Mouse (Mus musculus): ENCODE measurements at regions not wholly inside any gene's neighbourhood (a gene's known extent, or its start where the extent isn't known, plus 50 kb on each side); places are given as distances from the start of the nearest gene placed in this dataset.
A peak's percentile ranks its signal among the peaks of the same experiment; 100 is the strongest.

DNA sequence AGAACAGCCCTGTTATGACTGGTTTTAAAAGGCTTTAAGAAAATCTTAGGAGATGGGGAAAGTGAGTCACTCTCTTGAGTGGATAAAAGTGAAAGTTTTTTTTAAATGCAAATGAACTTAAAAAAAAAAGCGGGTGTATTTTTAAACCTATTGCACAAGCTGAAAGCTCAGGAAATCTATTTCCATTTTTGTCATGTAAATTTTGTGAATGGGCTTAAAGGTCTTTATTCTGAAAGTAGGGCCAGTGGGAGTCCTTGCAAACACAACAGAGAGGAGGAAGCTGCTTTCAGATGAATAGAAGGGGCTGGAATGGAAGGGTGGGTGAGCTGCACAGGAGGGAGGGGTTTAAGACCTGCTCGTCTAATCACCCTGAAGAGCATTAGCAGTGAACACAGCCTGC is 62.9 kb downstream of the Fam84a start:
- no peak for DNase-seq

DNA sequence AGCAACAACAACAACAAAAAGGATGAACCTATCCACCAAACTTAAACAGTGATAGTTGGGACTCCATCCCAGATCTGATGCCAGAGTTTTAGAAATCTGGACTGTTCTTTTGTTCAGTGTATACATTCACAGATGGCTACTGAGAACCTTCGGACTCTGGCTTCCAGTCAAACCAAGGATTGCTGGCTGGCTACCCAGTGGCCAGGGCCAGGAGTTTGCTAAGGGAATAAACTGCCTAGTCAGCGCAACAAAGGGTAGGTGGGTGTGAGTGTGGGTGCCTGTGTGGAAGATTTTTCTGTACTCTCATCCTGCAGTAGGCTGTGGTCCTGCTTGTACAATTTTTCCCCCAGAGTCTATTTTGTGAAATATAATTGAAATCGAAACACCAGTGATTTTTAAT is 69.1 kb downstream of the Fam84a start:
- DNase-seq: peak; percentile 33 to 45

DNA sequence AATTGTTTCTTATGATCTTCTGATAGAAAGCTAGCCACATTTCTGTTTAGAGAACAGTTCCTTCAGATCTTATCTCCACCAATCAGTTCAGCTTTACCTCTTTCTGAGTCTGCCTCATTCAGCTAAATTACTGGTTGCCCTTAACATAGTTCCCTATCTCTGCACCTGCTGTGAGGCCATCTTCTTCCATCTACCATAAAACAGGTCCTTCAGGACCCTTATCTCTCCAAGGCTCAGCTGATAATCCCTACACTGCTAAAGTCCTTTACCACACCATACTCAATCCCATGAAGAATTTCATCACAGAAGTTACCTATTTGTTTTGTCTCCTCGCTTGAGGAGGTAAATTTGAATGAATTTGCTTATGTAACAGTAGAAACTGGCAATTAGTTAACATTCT is 72.0 kb downstream of the Fam84a start:
- DNase-seq: no peak

DNA sequence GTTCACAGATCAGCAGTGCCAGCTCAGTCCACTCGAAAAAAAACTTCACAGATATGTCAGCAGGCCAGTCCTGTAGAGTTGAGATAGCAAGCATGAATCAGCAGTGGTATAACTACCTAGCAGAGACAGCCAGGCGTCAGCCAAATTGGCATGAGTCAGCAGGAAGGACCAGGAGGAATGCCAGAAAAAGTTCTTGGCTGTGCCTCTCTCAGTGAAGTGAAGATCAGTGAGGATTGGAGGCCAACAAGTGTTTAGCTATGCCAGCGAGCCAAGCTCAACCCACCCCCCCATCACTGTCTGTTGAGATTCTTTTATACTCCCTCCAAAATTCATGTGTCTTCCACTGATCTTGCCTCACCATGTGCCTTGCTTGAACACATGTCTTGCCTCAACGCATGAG is 82.8 kb downstream of the Fam84a start:
- DNase-seq: no peak

DNA sequence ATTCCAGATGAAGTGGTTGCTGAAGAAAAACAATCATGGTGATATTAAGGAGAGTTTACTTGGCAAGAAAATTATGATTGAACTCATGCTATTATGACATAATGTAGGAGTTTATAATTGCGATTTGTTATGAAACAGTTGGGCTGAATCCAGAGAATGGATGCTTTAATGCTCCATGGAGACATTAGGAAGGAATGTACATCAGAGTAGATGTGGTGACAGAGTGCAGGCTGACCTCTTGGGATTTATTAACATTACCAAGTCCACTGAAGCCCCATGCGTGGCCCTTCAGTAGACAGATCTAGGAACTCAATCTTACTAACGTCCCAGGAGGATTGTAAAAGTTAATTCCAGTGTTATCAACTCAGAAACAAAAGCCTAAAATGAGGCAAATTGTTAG is 86.5 kb downstream of the Fam84a start:
- DNase-seq: no peak

DNA sequence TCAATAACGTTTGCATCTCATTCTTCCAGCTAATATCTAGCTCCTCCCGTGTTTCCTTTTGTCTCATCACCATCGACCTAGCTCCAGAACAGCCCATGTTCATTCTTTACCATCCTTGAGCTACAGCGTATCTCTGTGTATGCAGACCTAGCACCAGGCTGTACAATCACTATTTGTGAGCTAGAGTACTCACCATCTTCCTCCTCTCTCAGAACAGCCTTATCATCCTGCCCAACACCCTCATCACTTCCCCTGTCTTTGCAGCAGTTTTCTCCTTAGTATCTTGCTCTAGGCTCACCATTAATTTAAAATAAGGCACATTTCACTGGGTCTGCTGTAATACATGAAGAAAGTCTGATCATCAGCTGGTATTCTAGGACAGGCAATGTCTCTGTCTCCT is 88.6 kb downstream of the Fam84a start:
- no peak for DNase-seq

DNA sequence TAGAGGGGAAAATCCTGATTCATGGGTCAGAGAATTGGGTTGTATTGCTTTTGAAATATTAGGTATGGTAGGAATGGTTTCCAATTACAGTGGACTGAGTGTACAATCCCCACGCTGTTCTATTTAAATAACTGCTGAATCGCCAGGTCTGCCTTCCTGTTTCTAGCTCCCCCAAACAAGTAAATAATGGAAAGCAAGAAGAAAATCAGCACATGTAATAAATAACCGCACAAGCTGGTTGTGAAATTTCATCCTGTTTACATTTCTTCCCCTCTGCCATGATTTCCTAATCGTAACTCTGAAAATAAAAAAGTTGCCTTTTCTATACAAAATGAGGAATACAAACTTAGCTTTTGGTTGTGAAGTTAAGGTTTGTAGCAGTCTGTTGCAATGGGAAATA is 95.7 kb downstream of the Fam84a start:
- DNase-seq: no peak

DNA sequence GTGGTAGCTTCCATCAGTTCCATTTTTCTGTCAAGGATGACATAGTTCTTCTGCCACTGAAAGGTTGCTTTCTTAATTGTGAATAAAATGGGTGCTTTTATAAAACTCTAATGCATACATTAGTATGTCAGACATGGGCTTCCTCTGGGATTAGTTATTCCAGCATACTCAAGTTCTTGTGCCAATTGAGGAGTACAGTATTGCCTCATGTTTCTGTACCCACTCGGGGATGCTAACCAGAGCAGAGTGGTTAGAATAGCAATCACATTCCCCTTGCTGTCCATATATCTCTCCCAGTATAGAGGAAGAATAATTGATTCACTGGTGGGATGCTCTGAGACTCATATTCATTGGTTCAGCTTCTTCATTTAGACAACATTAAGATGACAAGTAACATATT is 119.5 kb downstream of the Fam84a start:
- DNase-seq: no peak

DNA sequence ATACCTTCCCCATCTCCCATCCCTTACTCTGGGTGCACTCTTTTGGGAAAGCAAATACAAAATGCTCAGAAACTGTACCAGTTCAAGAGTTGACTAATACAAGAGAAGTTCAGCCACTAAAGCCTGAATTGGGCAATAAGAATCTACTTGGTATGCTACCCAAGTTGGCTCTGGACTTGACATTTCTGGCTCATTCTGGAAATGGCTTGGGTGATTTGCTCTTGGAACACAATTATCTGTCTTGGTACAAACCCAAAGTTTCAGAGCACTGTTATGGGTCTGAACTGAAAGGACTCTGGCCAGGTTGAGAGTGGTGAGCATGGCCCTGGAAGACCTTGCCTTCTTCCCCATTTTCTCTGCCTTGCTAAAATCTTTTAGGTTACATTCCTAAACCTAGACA is 136.6 kb downstream of the Fam84a start:
- DNase-seq: no peak

DNA sequence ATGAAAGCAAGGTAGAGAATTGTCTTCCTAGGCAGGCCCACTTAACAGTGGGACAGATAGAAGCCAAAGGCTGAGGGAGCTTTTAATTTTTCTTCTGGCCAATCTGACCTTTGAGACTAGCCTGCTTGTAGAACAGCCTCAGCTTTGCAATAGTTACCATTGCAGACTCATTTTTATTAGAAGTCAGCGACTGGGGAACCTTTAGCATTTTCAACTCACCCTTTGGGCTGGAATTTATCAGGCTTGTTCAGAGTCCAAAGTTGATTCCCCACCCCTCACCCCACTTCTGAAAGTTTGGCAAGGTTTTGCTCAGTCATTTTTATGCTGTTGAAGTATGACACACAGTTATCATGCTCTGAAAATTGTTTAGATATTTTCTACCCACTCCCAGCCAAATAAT is 145.9 kb downstream of the Fam84a start:
- no peak for DNase-seq

DNA sequence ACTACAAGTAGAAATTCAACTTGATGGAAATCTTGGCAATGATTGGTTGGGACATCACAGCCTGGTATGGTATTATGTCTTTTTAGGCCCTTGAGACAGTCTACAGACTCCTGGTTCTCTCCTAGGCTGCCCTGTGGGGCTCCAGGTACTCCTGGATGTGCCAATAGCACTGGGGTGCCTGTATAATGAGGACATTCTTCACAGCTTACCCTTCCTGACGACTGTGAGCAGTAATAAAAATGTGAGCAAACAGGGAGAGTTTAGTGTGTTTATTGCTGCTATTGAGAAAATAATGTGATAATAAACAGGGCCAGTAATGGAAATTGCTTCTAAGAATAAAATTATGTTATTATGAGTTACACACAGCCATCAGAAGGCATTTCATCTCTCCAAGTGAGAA is 150.2 kb downstream of the Fam84a start:
- DNase-seq: no peak

DNA sequence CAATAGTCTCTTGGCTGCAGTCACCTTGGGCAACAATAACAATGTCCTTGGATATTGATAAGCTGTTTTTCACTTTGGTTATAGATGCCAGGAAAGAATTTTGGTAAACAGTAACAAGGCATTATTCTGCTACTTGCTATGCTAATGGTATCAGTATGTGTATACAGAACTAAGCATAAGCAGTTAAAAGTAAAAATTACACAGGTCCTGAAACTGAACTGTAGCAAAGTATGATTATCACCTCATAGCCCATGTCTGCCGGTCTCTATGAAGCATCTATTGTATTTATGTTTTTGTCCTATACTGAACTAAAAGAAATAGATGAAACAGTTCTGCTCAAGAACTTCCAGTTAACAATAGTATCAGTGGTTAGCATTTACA is 167.5 kb downstream of the Fam84a start:
- no peak for DNase-seq

DNA sequence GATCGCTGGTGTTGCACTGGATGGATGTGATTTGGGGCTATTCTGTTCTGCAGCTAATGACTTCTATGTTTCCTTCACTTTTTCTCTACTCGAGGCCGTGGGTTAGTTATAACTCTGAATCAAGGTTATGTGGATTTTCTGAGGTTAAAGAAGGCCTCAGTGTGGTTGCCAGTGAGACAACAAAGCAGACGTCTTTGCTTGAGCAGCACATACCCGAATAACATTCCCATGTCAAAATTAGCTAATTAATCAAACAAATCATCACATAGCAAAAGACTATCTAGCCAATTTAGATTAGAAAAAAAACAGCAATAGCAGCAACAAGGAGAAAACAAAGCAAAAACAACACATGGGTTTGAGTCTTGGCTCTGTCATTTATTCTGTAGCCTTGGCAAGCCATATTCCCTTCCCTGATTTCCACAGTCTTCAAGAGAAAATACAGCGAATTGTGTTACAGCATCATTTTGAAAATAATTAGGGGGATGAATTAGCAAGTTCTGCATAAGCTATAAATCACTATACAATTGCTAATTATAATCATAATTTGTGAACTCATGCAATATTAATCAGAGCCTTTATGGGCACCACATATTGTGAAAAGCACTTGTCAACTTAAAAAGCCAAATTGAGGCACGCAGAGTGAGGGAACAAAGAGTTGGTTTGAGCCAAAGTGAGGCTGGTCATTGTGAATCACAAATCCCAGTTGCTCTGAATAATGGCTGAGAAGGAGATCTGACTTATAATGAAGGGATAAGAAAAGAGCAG is 168.0 kb downstream of the Fam84a start:
- no peak for DNase-seq

DNA sequence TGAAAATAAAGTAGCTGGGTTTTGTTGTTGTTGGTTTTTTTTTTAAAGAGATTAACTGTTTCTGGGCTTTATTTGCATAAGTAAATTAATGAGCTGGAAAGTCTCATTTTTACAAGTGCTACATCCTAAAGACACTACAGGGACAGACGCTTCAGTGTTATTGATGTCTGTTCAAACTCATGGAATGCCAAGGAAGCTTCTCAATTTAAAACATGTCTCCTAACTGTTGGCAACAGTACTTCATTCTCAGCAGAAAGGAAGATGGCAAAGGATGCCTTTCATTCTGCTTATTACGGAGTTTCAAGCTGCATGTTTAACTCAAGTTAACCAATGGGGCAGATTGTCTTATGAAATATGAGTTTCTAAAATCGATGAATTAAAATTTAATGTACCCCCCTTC is 187.3 kb downstream of the Fam84a start:
- DNase-seq: no peak

DNA sequence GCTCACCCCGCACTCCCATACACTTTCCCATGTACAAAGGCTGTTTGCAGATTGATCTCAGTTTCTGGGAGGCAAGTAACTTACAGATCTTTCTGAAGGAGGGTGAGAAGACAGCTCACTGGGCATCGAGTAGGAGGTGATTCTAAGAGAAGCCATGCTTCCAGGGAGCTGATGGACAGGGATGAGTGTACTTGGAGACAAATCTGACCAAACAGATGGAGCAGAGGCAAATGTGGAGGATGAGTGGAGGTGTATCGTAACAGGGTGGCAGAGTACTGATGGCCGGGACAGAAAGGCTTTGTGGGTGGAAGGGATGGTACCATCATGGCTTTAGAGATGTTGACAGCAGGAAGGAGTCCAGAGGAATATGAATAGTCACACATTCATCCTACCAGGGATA is 212.4 kb downstream of the Fam84a start:
- DNase-seq: no peak

DNA sequence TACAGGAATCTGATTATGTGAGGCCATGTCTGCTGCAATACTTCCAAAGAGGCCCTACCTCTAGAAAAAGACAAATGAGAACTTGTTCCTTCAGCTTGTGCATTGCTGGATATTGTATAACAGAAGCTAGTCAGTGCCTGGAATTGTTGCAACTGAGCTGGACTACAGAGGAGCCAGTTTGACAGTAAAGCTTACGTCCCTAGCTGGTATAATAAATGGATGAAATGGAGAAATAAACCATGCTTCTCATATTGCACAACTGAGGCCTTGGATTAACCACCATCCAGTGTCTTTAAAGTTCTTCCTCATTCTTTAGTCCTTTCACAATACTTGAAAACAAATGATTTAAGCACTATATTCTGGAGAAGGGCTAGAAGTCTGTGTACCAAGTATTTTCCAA is 230.8 kb downstream of the Fam84a start:
- no peak for DNase-seq

DNA sequence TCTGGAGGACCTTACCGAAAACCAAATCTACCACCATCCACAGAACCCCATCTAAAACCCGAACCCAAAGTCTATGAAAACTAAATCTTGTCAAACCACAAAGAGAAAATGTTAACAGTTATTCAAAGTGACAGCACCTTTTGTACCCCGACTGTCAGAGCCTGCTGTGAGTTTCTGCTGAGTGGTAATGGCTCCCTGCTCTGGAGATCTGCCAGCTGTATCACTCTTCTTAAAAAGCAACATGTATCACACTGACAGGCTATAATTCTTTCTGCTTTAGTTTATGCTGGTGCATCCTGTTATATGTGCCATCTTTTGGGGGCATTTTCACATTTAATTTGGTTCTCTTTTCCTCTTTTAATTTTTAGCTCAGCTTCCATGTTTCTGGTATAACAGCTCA is 268.5 kb downstream of the Fam84a start:
- DNase-seq: no peak

DNA sequence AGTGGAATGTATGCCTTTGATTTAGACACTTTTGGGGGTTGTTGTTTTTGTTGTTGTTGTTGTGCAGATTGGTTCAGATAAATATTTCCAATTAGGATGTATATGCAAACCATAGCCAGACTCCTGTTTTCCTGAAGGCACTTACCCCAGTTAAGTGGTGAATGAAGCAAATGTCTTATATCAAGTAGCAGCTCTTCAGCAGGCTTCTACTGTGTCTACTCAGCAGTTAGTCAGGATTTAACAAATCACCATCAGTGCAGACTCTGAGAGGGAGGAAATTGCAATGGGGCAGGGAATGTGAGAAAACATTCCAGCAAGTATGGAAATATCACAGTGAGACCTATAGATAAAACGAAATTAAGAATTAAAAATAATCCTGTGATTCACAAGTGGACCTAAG is 282.7 kb downstream of the Fam84a start:
- DNase-seq: no peak

DNA sequence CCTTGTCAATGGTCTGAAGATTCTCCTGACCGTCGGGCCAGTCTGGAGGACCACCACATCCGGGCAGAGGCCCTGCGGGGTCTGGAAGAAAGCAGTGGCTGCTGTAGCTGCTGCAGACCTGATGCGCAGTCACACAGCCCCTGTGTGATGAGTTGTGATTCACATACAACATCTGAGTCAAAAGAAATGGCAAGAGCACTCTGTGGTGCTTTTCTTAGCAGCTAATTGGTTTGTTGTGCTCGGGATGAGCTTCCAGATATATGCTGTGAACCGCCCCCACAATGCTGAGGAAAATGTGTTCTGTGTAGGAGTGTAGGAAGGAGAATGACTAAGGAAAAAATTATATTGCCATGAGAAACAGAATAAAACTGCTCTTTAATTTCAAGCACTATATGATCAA is 290.6 kb downstream of the Fam84a start:
- DNase-seq: no peak

DNA sequence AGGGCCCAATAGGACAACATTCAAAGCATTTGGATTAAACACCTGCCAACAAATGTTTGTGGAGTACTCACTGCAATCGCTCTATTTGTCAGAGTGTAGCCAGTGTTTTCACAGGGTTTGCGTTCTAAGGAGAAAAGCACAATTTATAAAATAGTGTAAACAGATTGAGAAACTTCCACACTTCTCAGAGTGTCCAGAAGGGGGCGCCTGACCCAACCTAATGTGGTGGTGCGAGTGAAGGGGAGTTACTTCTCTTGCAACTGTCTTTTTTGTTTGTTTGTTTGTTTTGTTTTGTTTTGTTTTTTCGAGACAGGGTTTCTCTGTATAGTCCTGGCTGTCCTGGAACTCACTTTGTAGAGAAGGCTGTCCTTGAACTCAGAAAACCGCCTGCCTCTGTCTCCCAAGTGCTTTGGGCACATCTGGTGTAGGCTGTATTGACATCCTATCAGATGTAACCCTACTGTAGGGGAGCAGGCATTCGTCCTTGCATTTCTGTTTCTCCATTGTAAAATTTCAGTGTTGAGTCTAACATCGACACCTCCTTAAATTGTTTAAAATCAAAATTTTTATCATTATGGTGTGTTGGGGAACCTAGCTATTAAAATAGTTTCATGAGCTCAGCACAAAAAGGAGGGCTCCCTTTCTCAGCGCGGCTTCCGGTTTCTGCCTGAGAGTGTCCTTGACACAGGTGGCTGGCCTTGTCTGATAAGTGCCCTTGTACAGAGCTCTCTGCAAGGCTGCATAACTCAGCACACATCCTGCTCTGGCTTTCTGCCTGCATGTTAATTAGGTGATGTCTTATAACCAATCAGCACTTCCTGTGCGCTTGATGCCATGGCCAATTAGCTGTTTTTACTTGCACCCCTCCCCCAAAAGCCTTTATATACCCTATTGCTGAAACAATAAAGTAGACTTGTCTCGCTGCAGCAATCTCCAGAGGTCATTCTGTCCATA is 307.0 kb downstream of the Fam84a start:
- peak; percentile 14 to 35 for DNase-seq

DNA sequence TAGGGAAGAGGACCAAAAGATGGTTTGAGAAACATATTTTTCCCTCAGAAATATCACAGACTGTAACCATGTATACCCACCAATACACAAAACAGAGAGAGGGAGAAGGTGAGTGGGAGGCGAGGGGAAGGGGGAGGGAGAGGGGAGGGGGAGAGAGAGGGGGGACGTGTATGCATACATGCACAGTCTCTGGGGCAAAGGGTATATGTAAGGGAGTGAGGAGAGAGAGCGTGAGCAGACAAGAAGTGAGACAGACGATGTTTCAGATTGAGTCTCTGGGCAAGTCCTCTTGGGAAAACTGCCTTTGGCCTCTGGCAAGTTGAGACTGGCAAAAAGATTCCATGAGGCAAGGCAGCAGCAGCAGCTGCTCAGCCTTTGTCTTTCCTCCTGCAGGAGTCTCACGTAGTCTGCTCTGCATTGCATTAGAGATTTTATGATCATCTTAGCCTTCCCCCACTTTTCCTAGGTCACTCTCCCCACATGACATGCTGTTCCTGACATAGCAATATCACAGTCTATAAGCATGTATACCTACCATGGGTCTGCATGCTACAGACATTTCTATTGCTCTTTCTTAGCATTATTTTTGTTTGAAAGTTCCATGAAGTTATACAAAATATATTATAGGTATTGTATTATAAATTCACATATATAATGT is 308.3 kb downstream of the Fam84a start:
- DNase-seq: no peak

DNA sequence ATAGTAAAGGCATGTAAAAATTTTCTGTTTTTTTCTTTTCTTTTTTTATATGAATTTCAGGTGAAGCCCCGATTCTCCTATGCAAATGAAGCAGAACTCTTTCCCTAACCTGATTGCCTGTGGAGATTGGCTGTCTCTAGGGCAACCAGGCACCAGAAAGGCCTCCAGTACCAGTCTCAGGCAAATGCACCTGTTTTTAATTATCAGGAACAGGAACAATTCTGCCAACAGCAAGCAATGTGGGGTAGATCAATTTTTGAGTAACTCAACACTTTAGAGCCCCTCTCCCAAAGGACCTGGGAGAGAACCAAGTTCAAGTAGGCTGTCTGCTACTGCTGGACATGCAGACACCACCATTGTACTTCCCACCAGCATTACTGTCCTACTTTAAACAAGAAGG is 310.6 kb downstream of the Fam84a start:
- DNase-seq: no peak

DNA sequence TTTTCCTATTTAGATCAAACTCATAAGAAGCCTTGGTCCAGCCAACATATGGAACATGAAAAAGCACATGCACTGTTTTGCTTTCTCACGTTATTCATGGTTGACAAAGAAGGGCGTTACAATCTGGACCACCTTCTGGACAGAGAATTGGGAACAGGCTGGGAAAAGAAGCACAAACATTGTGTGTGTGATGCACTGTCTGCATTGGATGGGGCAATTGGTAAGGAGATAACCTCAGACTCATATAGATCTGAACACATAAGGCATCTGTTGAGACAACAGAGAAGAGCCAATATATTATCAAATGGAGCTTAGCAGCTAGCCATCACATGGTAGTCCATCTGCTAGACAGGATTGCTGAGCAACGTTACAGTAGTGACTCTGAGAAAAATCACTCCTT is 317.1 kb downstream of the Fam84a start:
- DNase-seq: no peak

DNA sequence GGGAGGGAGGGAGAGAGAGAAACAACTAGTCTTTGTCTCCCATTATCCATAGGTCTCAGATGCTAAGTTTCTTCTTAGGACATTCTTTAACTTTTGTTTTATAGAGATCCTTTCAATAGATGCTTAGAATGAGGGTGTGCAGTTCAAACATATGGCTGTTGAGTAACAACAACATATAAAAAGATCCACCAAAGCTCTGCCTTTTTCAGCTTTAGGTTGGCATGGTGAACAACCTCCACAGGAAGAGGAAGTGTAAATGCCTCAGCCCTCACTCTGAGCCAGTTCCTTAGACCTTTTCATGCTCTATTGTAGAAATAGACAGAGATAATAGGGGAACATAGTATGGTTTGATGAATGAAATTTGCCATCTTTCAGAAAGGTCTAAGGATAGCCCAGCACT is 326.0 kb downstream of the Fam84a start:
- no peak for DNase-seq

All from cerebellum, postnatal 36 days (tissue).